ENCODE assay signal across 20 mouse cellular contexts in genomic region chr7:25003820-25004388, GRCm38 (mm10). TPM values are rescaled to one million over a fixed set of nuclear protein-coding genes. Genes with fewer than 3 reads are reported as not detected.
DNase-seq lines count a peak whose midpoint lies in the region; ATAC-seq lines count a peak whose summit lies in the region.
"Had no signal": no experiment of that assay in that cellular context is flagged by ENCODE, and none has a peak within 500 bp of the region (broad histone marks: within the 10 kb centered on the region; RNA-seq: fewer than 3 reads in every experiment).

No protein-coding gene starts in this region.

- H3K4me1 ChIP-seq in forebrain, embryonic 13.5 days: peaks cover 60% of the 10 kb centered on the region
- peaks cover 19% of the 10 kb centered on the region for H3K4me1 ChIP-seq in forebrain, embryonic 11.5 days (replicated peaks; ENCODE audit: control insufficient read depth, insufficient read depth, low read length)
- peaks cover 47% of the 10 kb centered on the region for H3K4me1 ChIP-seq in hindbrain, embryonic 14.5 days (replicated peaks; ENCODE audit: control insufficient read depth, insufficient read depth, low read length)
- H3K4me1 ChIP-seq in neural tube, embryonic 13.5 days (replicated peaks): peaks cover 60% of the 10 kb centered on the region

- DNase-seq in forebrain, embryonic 11.5 days (ENCODE audit: low spot score): no peak
- DNase-seq in cerebellum, adult 9-11 months: peak; percentile 79
- DNase-seq in hindbrain, embryonic 14.5 days (ENCODE audit: low spot score): no peak
- DNase-seq in heart, postnatal 36 days: no peak
- no peak for DNase-seq in frontal cortex, postnatal 10 days (ENCODE audit: low spot score in 2 of 2)
- DNase-seq in MN1 (ENCODE audit: low spot score): no peak
- DNase-seq: B cell, adult 2 months; kidney, postnatal 10 days; layer of hippocampus, postnatal 36 days had no signal

- no peaks in the 10 kb centered on the region for H3K9me3 ChIP-seq in forebrain, embryonic 13.5 days (replicated peaks)
- H3K9me3 ChIP-seq in forebrain, embryonic 11.5 days (ENCODE audit: control insufficient read depth, low read length): no peaks in the 10 kb centered on the region
- H3K9me3 ChIP-seq in hindbrain, embryonic 14.5 days (ENCODE audit: control insufficient read depth, low read length): no peaks in the 10 kb centered on the region
- no peaks in the 10 kb centered on the region for H3K9me3 ChIP-seq in neural tube, embryonic 13.5 days
- H3K9me3 ChIP-seq: G1E; heart, embryonic 15.5 days had no signal

- 85% methylated on average over 8 of the region's 8 CpGs for WGBS in forebrain, embryonic 13.5 days
- WGBS in forebrain, embryonic 11.5 days: 87% methylated on average over 8 of the region's 8 CpGs
- WGBS in hindbrain, embryonic 14.5 days: 77% methylated on average over 8 of the region's 8 CpGs
- 77% methylated on average over 8 of the region's 8 CpGs for WGBS in neural tube, embryonic 13.5 days

- peak overlapping the region; percentile 73 for H3K4me3 ChIP-seq in forebrain, embryonic 13.5 days
- H3K4me3 ChIP-seq in forebrain, embryonic 11.5 days (ENCODE audit: low read depth, low read length): no peak overlapping the region
- H3K4me3 ChIP-seq in hindbrain, embryonic 14.5 days (replicated peaks; ENCODE audit: low read length): peak overlapping the region; percentile 76
- H3K4me3 ChIP-seq in neural tube, embryonic 13.5 days: peak overlapping the region; percentile 78
- H3K4me3 ChIP-seq: heart, embryonic 15.5 days had no signal

- no peak for ATAC-seq in forebrain, embryonic 13.5 days
- no peak for ATAC-seq in forebrain, embryonic 11.5 days (replicated peaks; ENCODE audit: low FRiP score)
- ATAC-seq in hindbrain, embryonic 14.5 days (ENCODE audit: low FRiP score): no peak
- ATAC-seq in neural tube, embryonic 13.5 days (ENCODE audit: low read depth): no peak

- intact Hi-C loops in heart, postnatal 36 days (cut with DNase I): no loop called here

- H3K27me3 ChIP-seq in forebrain, embryonic 13.5 days: peaks cover 24% of the 10 kb centered on the region
- H3K27me3 ChIP-seq in forebrain, embryonic 11.5 days (ENCODE audit: control insufficient read depth, insufficient read depth, low read length): peaks cover 24% of the 10 kb centered on the region
- no peaks in the 10 kb centered on the region for H3K27me3 ChIP-seq in hindbrain, embryonic 14.5 days (ENCODE audit: control insufficient read depth, insufficient read depth, low read length)
- H3K27me3 ChIP-seq in neural tube, embryonic 13.5 days: peaks cover 13% of the 10 kb centered on the region

- H3K27ac ChIP-seq in forebrain, embryonic 13.5 days: peak overlapping the region; percentile 32
- H3K27ac ChIP-seq in forebrain, embryonic 11.5 days (ENCODE audit: low read depth, low read length): no peak overlapping the region
- H3K27ac ChIP-seq in hindbrain, embryonic 14.5 days: peak overlapping the region; percentile 4; the same call in 1 of the 2 replicates
- H3K27ac ChIP-seq in neural tube, embryonic 13.5 days (replicated peaks): peak overlapping the region; percentile 52
- H3K27ac ChIP-seq: heart, embryonic 15.5 days; limb, embryonic 12.5 days; macrophage had no signal

- peak overlapping the region; percentile 54 for H3K9ac ChIP-seq in forebrain, embryonic 13.5 days
- H3K9ac ChIP-seq in forebrain, embryonic 11.5 days (ENCODE audit: low read length): no peak overlapping the region
- peak overlapping the region; percentile 90 for H3K9ac ChIP-seq in hindbrain, embryonic 14.5 days
- H3K9ac ChIP-seq in neural tube, embryonic 13.5 days: peak overlapping the region; percentile 97
- H3K9ac ChIP-seq: heart, embryonic 15.5 days had no signal

- H3K4me2 ChIP-seq in forebrain, embryonic 13.5 days: peak overlapping the region; percentile 91
- H3K4me2 ChIP-seq in forebrain, embryonic 11.5 days (ENCODE audit: low read depth, low read length, severe bottlenecking): no peak overlapping the region
- peak overlapping the region; percentile 54 for H3K4me2 ChIP-seq in hindbrain, embryonic 14.5 days (replicated peaks)
- H3K4me2 ChIP-seq in neural tube, embryonic 13.5 days: peak overlapping the region; percentile 70
- H3K4me2 ChIP-seq: limb, embryonic 12.5 days had no signal

- H3K36me3 ChIP-seq in forebrain, embryonic 13.5 days (ENCODE audit: poor library complexity, severe bottlenecking): peaks cover 20% of the 10 kb centered on the region
- no peaks in the 10 kb centered on the region for H3K36me3 ChIP-seq in forebrain, embryonic 11.5 days (ENCODE audit: control insufficient read depth, insufficient read depth, low read length)
- peaks cover 31% of the 10 kb centered on the region for H3K36me3 ChIP-seq in hindbrain, embryonic 14.5 days (replicated peaks; ENCODE audit: control insufficient read depth, insufficient read depth)
- peaks cover 19% of the 10 kb centered on the region for H3K36me3 ChIP-seq in neural tube, embryonic 13.5 days
- H3K36me3 ChIP-seq: G1E; heart, embryonic 15.5 days; limb, embryonic 12.5 days had no signal

RNA-seq across cellular contexts. Expression of gene Atp1a3, which starts 1.9 kb away (rescaled TPM):
- 95.0 and 107 TPM in 2 replicates for polyA plus RNA-seq in forebrain, embryonic 13.5 days (2015; fragmentation: Nextera tagmentation; extraction: Ambion mirVana)
- polyA plus RNA-seq in forebrain, embryonic 11.5 days (2014; fragmentation: Nextera tagmentation; extraction: Ambion mirVana): 36.3 and 40.2 TPM in 2 replicates
- polyA plus RNA-seq in hindbrain, embryonic 14.5 days (2014; fragmentation: Nextera tagmentation; extraction: Ambion mirVana): 404 and 524 TPM in 2 replicates
- polyA plus RNA-seq in neural tube, embryonic 13.5 days (2015; fragmentation: Nextera tagmentation; extraction: Ambion mirVana): 261 and 282 TPM in 2 replicates
- under 1 TPM; 0.35 to 0.67 TPM for total RNA-seq in heart, postnatal 36 days (2021)

RNA-seq across cellular contexts. Expression of gene Rabac1, which starts 31.4 kb away (rescaled TPM):
- 128 and 138 TPM in 2 replicates for polyA plus RNA-seq in forebrain, embryonic 13.5 days (2015; fragmentation: Nextera tagmentation; extraction: Ambion mirVana)
- polyA plus RNA-seq in forebrain, embryonic 11.5 days (2014; fragmentation: Nextera tagmentation; extraction: Ambion mirVana): 82.6 and 87.3 TPM in 2 replicates
- 331 and 332 TPM in 2 replicates for polyA plus RNA-seq in hindbrain, embryonic 14.5 days (2014; fragmentation: Nextera tagmentation; extraction: Ambion mirVana)
- polyA plus RNA-seq in neural tube, embryonic 13.5 days (2015; fragmentation: Nextera tagmentation; extraction: Ambion mirVana): 255 and 276 TPM in 2 replicates
- 100 to 1,000 TPM; 305 to 326 TPM for total RNA-seq in heart, postnatal 36 days (2021)

RNA-seq across cellular contexts. Expression of gene Gm4881, which starts 59.6 kb away (rescaled TPM):
- polyA plus RNA-seq in forebrain, embryonic 13.5 days (2015; fragmentation: Nextera tagmentation; extraction: Ambion mirVana): 0.43 and 1.0 TPM in 2 replicates
- 0.32 and 0.55 TPM in 2 replicates for polyA plus RNA-seq in forebrain, embryonic 11.5 days (2014; fragmentation: Nextera tagmentation; extraction: Ambion mirVana)
- polyA plus RNA-seq in hindbrain, embryonic 14.5 days (2014; fragmentation: Nextera tagmentation; extraction: Ambion mirVana): 5.9 and 6.6 TPM in 2 replicates
- polyA plus RNA-seq in neural tube, embryonic 13.5 days (2015; fragmentation: Nextera tagmentation; extraction: Ambion mirVana): 1.0 and 1.2 TPM in 2 replicates
- not detected for total RNA-seq in heart, postnatal 36 days (2021)
- total RNA-seq: adrenal gland, postnatal 4 days; G1E; gastrocnemius, postnatal 4 days; layer of hippocampus, postnatal 36 days had no signal
- polyA plus RNA-seq: G1E; heart, embryonic 15.5 days; intestine, embryonic 14.5 days; limb, embryonic 12.5 days; liver, embryonic 16.5 days; macrophage; thymus, postnatal 0 days had no signal
